Mouse (Mus musculus) mouse trophoblast stem cell (cell line): Measurements from ENCODE around the gene Bmi1.

Experiments used
- in situ Hi-C, 2 experiments: fragments of 300-500 bp; cut with MseI, MboI; formaldehyde crosslinking; loops; 2 replicates in 1 of 2; 3 replicates in 1 of 2; pipeline ENCODE4 v1.15.1; 2025

The Bmi1 gene

DNA sequence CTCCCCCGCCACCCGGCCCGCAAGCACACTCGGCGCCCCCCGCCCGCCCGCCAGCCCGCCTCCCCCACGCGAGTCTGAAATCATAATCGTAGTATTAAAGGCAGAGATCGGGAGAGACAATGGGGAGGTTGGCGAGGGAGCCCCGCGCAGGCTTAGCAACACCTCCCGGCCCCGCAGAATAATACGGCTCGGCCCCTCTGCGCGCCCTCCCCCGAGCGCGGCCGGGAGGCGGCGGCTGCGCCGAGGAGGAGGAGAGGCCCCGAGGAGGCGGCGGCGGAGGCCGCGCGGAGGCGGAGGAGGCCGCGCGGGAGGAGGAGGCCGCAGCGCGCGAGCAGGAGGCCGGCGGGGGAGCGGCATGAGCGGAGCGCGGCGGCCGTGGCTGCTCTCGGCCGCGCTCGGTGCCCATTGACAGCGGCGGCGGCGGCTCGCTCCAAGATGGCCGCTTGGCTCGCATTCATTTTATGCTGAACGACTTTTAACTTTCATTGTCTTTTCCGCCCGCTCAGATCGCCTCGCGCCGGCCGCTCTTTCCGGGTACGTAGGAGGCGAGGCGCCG lies at the start of gene Bmi1:
Gene Bmi1, plus strand, starts transcription at position 83 of the 556 bp plus-strand sequence.
- in situ Hi-C loops = no loop called here

DNA sequence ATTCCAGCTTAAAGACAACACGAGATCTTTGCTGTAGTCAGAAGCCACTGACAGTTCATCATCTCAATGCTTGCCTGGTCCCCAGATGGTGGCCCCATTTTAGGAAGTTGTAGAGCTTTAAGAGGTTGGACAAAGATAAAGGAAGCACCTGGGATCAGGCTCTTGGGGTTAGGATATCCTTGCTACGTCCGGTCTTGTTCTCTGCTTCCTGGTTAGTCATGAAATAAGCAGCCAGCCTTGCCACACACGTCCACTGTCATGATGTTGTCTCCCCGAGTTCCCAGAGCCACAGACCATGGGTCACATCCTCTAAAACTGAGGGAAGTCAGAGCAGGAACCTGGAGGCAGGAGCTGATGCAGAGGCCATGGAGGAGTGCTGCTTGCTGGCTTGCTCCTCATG lies 46.3 kb upstream of the Bmi1 start:
- in situ Hi-C loops = no loop called here

DNA sequence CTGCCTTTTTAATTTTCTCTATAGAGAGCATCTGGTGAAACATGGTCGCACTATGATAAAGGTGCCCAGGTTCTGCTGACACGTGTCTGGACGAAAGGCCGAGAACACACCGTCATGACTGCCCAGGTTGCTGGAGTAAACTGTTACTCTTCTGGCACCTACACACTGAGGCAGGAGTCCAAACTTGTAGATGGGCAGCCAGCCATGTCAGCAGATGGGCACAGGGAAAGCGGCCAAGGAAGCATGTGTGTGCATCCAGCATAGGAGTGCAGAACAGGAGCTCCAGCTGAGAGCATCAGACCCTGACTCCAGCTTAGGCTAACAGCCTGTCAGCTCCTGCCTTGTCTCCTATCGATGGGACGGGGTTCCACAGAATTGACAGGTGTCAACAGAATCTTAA lies 41.8 kb upstream of the Bmi1 start:
- in situ Hi-C loops = no loop called here

DNA sequence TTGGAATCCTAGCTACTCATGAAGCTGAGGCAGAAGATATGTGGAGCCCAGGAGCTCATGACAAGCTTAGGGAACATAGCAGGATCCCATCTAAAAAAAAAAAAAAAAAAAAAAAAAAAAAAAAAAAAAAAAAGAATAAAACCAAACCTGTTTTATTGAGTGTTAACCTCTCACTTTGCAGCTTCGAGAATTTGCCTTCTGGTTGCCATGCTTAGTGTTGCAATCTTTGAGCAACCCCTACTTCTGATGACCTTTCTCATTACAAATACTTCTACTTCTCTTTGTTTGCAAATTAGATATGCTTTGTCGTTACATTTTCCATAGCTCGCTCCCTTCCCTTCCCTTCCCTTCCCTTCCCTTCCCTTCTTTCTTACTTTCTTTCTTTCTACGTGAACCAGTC lies 28.3 kb upstream of the Bmi1 start:
- in situ Hi-C loops = no loop called here

DNA sequence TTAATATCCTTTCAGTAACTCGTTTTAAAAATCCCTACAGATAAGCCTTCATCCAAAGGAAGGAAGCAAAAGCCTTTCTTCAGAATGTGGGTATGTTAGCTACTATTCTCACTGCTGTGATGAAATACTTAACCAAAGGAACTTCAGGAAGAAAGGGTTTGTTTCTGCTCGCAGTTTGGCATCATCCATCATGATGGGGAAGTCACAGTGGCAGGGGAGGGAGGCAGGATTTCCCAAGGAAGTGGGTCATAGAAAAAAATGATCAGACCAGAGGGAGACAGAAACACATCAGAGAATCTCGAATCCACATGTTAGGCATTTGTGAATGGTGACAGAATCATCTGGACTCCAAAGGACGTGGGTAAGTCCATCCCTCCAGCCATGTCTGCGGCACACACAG lies 22.0 kb upstream of the Bmi1 start:
- in situ Hi-C loops = no loop called here

DNA sequence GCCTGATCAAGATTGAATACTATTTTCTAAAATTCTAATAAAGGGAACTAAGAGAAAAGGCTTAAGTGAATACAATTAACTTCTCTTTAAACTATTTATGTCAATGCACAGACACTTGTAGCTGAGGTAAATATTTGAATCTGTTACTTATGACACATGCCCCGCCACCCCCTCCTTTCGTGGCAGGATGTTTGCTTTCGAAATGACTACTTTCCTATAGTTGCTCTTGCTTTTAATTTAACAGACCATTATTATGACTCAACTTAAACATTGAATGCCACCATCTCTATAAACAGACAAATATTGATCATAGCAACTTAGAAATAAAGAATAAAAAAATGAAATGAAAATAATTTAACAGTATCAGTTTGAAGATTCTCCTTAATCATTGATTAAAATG lies 12.8 kb upstream of the Bmi1 start:
- in situ Hi-C loops = no loop called here

DNA sequence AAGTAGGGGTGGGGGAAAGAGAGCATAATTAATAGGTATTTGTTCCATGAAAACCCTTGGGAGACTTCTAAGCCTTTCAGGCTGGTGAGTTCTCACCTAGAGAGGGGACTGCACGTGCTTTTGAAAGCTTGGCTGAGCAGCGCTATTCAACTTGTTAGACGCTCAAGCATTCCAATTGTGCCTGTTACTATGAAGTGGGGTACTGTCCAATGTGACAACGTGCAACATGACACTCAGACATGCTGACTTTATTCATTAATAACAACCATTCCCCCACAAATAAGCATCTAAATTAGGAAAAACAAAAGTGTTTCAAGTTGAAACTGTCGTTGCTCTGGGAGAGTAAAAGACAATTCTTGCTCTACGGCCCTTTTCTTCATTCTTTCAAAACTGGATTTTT lies 5.8 kb upstream of the Bmi1 start:
- in situ Hi-C loops = no loop called here

DNA sequence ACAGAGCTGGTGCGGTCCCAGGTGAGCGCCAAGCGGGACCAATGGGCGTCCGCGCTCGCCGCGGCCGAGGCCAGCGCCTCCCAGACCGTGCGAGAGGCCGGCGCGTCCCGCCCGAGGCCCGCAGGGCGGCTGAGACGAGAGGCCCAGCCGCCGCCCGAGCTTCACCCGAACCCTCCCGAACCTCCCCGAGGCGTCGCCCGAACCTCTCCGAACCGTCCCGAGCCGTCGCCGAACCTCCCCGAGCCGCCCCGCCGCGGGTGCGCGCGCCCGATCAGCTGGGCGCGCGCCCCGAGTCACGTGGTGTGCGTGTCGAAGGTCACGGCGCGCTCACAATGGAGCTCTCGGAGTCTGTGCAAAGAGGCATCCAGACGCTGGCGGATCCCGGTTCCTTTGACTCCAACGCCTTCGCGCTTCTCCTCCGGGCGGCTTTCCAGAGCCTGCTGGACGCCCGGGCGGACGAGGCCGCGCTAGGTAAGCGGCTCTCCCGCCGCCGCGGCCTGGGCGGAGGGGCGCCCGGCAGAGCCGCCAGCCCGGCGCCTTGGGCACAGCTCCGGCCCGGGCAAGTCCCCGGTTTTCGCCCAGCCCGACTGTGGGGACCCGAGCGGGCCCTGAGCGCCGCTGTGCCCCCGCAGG lies 4.6 kb upstream of the Bmi1 start, which contains the start of gene Commd3:
Gene Commd3, plus strand, starts transcription at position 252 of the 633 bp plus-strand sequence.
- in situ Hi-C loops = no loop called here

DNA sequence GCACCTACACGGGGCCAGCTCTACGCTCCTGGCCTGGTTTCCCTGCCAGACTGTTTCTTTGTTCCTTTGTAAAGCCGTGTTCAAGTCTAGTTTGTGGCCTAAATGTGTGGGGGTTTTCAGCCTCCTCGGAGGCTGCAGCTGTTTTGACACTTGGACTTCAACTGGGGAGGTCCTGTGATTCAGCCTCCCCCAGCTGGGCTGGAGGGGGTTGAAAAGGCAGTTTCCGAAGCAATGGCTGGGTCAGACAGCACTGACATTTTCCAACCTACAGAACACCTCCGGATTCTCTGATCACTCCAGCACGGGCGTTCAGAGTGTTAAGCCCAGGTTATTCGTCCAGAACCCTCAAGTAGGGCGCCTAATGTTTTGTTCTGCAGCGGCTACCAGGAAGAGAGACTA lies 4.1 kb upstream of the Bmi1 start:
- in situ Hi-C loops = no loop called here

DNA sequence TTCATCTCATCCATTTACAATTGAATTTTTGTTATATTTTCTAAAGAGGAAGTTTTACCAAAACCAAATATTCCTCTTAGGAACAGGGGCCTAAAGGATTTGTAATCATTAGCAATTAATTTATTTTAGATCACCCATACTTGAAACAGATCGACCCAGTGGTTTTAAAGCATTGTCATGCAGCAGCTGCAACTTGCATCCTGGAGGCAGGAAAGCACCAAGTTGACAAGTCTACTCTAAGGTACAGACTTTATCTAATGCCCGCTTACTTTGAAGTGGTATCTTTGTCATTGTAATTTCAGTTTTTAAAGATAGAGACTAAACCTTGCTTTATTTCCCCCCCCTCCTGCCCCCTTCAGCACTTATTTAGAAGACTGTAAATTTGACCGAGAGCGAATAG lies 3.1 kb upstream of the Bmi1 start:
- in situ Hi-C loops = no loop called here

DNA sequence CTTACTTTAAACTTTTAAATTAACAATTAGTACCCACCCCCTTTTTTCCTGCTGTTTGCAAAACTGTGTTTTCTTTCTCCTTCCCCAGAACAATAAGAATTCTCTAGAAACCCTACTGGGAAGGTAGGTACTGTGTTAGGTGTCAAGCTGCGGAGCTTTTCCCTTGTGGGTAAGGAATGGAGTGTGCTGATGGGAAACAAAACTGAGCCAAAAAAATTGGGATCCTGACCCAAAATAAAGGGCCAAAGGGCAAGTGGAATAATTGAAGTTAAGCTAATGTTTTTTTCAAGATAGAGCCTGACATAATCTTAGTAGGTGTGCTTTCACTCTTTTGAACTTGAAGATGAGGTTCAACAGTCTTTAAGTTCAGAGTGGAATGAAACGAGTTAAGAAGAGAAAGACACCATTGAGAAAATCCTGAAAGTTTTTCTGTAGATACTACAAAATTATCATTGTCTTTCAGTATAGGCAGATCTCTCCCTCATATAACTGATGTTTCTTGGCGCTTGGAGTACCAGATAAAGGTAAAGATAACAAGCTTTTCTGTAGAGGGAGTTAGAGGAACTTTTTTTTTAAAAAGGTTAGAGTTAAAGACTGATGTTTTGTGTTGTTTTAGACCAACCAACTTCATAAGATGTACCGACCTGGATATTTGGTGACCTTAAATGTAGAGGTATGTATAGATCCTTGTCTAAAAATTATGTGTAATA lies 2.5 kb upstream of the Bmi1 start:
- in situ Hi-C loops = no loop called here

DNA sequence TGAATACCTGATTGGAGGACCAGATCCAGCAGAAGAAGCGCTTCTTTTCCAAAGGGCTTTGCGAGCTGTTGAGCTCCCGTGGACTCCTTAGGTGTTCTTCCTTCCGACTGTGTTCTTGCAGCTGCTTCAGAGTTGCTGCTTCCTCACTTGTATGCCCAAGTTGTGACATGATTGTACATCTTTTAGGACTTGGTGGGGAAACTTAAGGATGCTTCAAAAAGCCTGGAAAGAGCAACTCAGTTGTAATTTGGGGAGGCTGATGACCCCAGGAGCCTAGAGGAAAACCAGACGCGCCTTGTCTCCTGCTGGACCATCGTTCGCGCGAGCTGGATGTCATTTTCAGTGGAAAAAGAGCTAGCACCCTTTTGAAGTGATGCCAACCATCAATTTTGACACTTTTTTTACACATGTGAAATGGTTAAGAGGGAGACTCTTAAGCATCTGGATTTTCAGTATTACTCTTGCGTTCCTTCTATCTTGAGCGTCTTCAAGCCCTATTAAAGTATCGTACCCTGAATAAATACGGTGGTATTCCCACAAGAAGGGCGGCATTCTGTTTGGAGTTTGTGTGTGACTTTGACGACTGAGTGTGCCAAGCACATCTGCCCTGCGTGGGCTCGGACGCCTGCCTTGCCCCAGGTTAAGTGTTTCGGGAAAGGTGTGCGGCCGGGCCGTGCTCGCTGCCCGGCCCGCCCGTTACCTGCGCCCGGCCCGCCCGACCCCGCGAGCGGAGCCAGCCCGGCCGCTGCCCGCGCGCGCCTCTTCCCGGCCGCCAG lies 949 bp upstream of the Bmi1 start:
- in situ Hi-C loops = no loop called here

DNA sequence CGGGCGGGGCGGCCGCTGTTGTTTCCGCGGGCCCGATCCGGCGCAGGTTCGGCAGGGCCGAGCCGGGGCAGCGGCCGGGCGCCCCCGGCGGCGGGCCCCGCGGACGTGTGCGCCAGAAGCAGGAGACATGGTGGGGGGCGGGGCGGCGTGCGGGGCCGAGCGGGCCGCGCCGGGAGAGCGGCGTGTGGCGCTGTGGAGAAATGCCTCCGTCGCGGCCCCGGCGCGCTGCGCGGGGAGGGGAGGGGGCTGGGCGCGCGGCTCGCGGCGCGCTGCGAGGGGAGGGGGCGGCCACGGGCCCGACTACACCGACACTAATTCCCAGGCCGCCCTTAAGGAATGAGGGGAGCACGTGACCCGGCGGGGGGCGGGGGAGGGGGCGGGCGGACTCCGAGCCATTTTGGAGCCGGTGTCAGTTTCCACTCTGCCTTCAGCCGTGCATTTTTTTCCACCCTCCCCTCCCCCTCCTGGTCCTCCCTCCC lies 322 bp upstream of the Bmi1 start:
- in situ Hi-C loops = no loop called here

DNA sequence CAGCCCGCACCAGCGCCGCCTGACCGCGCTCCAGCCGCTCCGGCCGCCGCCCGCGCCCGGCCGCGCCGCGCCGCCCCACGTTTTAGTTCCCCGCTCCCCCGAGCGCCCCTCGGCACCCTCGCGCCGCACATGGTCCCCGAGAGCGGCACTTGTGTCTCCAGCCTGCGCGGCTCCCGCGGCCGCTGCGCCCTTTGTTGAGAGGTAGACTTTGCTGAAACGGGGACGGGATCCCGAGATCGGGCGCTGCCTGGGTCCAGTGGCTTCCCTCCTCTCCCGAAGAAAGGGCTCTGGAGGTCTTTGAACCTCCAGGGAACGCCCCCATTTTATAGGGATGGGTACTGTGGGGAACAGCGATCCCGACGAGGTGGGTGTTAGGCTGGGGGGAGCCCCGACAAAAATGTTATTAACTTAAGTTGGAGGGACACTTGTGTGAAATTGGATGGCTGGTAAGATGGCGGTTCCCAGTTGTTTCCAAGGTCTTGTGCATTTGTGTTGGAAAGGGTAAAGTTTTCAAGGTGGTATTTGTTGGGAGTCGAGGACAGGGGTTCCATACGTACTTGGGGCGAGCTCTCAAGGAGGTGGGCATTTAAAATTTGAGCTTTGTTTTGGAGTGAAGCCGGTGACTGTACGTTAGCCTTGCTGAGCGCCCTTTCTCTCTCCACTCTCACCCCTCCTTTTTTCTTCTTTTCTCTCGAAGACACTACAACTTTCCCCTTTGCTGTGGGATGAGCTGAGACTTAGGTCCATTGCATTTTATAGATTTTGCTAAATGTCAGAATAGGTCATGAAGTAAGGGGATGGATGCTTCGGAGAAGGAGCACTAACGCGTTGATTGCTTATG lies 1.0 kb downstream of the Bmi1 start:
- in situ Hi-C loops = no loop called here

DNA sequence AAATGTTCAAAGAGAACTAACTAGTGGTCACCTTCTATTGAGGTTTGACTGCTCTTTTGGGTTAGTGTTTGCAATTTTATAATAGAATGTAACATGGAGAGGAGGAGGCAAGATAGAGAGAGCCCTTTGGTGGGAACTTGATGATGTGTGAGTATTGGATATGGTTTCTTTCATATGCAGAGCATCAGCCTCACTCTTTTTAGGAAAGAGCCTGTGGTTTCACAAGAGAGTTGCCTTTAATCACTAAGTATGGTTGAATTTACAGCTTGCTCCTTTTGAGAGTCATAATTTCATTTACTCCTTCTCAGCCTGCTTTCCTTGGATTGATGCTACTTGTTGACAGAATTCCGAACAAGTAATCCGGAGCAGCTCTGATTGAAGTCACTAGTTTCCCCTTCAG lies 2.9 kb downstream of the Bmi1 start:
- in situ Hi-C loops = no loop called here

DNA sequence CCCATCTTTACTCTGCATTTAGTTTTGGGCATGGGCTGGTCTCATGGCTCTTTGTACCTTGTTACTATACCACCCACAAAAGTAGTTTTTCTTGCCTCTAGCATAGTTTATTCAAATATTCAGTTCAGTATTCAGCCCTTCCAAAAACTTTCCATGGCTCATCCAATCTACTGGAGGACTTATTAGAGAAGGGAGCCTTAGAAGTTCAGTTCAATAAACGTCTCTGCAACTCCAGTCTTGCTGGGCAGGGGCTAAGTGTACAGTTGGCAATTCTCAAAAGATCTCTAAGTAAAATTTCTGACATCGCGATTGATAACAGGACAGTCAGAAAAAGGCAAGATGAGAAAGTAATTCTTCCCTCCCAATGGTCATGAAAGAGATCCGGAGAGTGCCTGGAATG lies 3.7 kb downstream of the Bmi1 start:
- in situ Hi-C loops = no loop called here

DNA sequence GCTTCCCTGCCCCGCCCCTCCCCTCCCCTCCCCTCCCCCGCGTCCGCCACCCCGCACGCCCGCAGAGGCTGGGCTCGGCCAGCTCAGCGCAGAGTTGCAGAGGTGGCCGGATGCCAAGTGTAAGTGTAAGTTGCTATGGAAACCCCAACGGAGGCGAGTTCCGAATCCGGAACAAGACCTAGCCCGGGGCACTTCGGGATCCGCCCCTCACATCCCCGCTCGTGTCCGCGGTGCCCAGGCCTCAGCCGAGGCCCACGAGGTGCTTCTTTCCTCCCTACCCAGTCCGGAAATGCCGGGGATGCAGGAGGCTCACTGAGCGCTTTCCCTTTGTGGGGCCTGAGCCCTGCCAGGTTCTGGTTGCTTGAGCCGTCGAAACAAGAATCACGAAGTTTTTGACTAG lies 4.1 kb downstream of the Bmi1 start:
- in situ Hi-C loops = no loop called here

DNA sequence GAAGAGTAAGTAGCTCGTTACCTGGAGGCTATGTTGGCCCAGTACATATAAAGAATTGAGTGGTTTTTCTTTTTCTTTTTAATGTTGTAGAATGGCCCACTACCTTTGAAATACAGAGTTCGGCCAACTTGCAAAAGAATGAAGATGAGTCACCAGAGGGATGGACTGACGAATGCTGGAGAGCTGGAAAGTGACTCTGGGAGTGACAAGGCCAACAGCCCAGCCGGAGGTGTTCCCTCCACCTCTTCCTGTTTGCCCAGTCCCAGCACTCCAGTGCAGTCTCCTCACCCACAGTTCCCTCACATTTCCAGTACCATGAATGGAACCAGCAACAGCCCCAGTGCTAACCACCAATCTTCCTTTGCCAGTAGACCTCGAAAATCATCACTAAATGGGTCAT lies 7.2 kb downstream of the Bmi1 start:
- in situ Hi-C loops = no loop called here

DNA sequence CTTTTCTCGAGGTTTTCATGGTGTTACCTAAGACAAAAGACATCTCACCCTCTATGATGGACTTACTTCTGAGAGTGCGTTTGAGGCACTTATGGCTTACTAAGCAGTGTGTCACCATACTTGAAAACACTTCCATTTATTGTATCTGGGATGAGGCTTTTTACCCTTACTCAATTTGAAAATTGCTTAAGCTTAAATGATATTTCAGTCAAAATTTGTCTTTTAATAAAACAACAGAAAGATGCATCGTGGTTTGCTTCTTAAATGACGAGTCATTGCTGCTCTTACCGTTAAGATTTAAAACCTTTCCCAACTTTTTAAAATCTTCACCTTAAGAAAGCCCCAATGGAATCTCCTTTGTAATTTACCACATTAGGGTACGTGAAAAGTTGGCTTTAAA lies 9.6 kb downstream of the Bmi1 start:
- in situ Hi-C loops = no loop called here

DNA sequence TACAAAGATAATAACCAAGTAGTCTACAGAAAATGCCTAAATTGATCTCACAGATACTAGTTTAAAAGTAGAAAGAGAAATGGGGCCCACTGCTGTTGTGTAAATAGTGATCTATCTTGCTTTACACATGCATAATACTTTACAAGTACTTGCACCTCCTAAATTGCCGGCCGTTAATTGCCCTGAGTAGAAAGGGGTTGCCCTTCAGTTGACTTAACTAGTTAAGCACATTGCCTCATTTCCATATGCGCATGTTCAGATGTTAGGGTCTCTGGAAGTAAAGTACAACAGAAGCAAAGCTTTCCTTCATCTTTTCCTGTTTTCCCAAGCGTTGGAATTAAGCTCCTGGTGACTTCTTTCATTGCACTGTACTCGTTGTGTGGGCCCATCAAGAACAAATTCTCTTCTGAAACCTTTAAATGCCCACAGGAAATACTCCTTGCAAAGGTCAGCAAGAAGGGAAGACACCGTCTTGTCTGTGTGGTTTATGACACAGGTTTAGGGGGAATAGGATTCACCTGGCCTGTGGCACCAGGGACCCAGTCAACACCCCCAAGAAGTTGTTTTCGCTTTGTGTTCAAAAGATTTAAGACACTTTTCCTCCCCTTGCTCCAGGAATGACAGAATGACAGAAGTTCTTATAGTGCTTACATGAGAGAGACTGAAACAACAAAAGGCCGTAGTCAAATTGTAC lies 10.2 kb downstream of the Bmi1 start:
- in situ Hi-C loops = no loop called here

DNA sequence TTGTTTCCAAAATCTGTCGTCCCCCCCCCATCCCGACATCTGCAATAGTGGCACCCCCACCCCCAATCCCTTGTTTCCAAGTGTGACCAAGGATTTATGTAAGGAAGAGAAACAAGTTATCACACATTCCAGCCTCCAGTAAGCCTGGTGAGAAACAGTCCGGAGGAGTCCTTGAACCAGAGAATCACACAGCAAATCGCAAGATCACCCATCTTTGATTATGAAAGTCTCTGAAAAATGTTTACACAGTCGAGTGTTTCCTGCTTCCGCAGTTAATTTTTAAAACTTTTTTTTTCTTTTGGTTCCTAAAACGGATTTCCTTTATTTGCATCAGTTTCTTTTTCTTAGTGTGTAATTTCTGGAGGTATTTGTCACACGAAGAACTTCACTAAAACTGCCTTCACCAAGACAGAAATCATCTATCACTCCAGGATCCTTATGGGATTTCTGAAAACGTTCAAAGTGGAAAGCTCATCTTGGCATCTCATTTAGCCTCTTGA lies 10.9 kb downstream of the Bmi1 start:
- in situ Hi-C loops = no loop called here
